In genomic region chr2:118012211-118012610, GRCm38 (mm10) we compare ENCODE assay signal across 25 mouse cellular contexts.
DNase-seq lines count a peak whose midpoint lies in the region; ATAC-seq and TF ChIP-seq lines count a peak whose summit lies in the region.
"Had no signal": no experiment of that assay in that cellular context is flagged by ENCODE, and none has a peak within 500 bp of the region (broad histone marks: within the 10 kb centered on the region; RNA-seq: fewer than 3 reads in every experiment).

No protein-coding gene starts in this region.

- H3K4me3 ChIP-seq in bone marrow, adult 2 months (replicated peaks; ENCODE audit: control insufficient read depth, low read depth, low read length) = no peak overlapping the region
- H3K4me3 ChIP-seq in macrophage (ENCODE audit: inconsistent target) = no peak overlapping the region
- H3K4me3 ChIP-seq in layer of hippocampus, adult 2 months = no peak overlapping the region
- H3K4me3 ChIP-seq in lung, postnatal 0 days (ENCODE audit: low read depth, low read length) = no peak overlapping the region
- H3K4me3 ChIP-seq: forebrain, embryonic 15.5 days; heart, adult 2 months; heart, embryonic 13.5 days; hindbrain, embryonic 13.5 days; limb, embryonic 15.5 days had no signal

- no peaks in the 10 kb centered on the region for H3K36me3 ChIP-seq in macrophage (ENCODE audit: inconsistent target)
- H3K36me3 ChIP-seq in lung, postnatal 0 days (ENCODE audit: insufficient read depth, low read length) = no peaks in the 10 kb centered on the region
- H3K36me3 ChIP-seq: forebrain, embryonic 15.5 days; heart, embryonic 13.5 days; hindbrain, embryonic 13.5 days; limb, embryonic 15.5 days had no signal

- no peak for TF ChIP-seq POLR2A in bone marrow, adult 2 months (IDR thresholded peaks at IDR 0.05; ENCODE audit: borderline replicate concordance, control insufficient read depth, low read depth, low read length)

- no peak for TF ChIP-seq EP300 in lung, postnatal 0 days (IDR thresholded peaks at IDR 0.05)

- TF ChIP-seq CTCF in bone marrow, adult 2 months (IDR thresholded peaks at IDR 0.05; ENCODE audit: control insufficient read depth, insufficient read depth, low read length) = no peak
- no peak for TF ChIP-seq CTCF in layer of hippocampus, adult 2 months (conservative IDR thresholded peaks at IDR 0.05)
- no peak for TF ChIP-seq CTCF in lung, postnatal 0 days (IDR thresholded peaks at IDR 0.05)

- peaks cover 4% of the 10 kb centered on the region for H3K4me1 ChIP-seq in bone marrow, adult 2 months (ENCODE audit: control insufficient read depth, insufficient read depth, low read length)
- peaks cover 5% of the 10 kb centered on the region; the same call in 1 of the 2 replicates for H3K4me1 ChIP-seq in lung, postnatal 0 days (ENCODE audit: insufficient read depth, low read depth, low read length)
- H3K4me1 ChIP-seq: forebrain, embryonic 15.5 days; hindbrain, embryonic 13.5 days; limb, embryonic 15.5 days had no signal

- peak; percentile 25 to 27 for DNase-seq in monocyte, adult 2 months (ENCODE audit: low read depth in 1 of 2, low spot score in 2 of 2)
- no peak for DNase-seq in thymus, postnatal 4 days
- no peak for DNase-seq in layer of hippocampus, adult 2 months (ENCODE audit: low spot score in 2 of 2)
- DNase-seq in lung, postnatal 0 days (ENCODE audit: low spot score) = no peak
- DNase-seq: adrenal gland, adult 8-10 months; cerebellum, adult 2 months; cerebellum, postnatal 36 days; gastrocnemius, postnatal 10 days; heart, postnatal 14 days; kidney, adult 18-20 months; kidney, postnatal 4 days; left cerebral cortex, postnatal 4 days; lung, adult 18-20 months; lung, postnatal 14 days; right cerebral cortex, postnatal 14 days had no signal

- no peak overlapping the region for H3K9ac ChIP-seq in lung, postnatal 0 days (replicated peaks; ENCODE audit: low read depth)
- H3K9ac ChIP-seq: forebrain, embryonic 15.5 days; heart, embryonic 13.5 days; hindbrain, embryonic 13.5 days; limb, embryonic 15.5 days had no signal

- no peak overlapping the region for H3K4me2 ChIP-seq in lung, postnatal 0 days (replicated peaks; ENCODE audit: low read depth, low read length)
- H3K4me2 ChIP-seq: forebrain, embryonic 15.5 days; heart, embryonic 13.5 days; hindbrain, embryonic 13.5 days; limb, embryonic 15.5 days had no signal

- peak overlapping the region; percentile 1; the same call in 1 of the 2 replicates for H3K27ac ChIP-seq in bone marrow, adult 2 months (ENCODE audit: control insufficient read depth, insufficient read depth, low read depth, low read length, poor library complexity)
- H3K27ac ChIP-seq in macrophage = peak overlapping the region; percentile 95
- no peak overlapping the region for H3K27ac ChIP-seq in layer of hippocampus, adult 2 months
- no peak overlapping the region for H3K27ac ChIP-seq in lung, postnatal 0 days (ENCODE audit: low read length)
- H3K27ac ChIP-seq: forebrain, embryonic 15.5 days; heart, adult 2 months; heart, embryonic 13.5 days; hindbrain, embryonic 13.5 days; limb, embryonic 15.5 days had no signal

- H3K79me2 ChIP-seq in macrophage (ENCODE audit: inconsistent target) = no peaks in the 10 kb centered on the region

- ATAC-seq in monocyte, adult 5-6 weeks (replicated peaks; ENCODE audit: insufficient number of reproducible peaks, low FRiP score, low TSS enrichment, poor library complexity, severe bottlenecking) = no peak; the same call in 1 of the 2 replicates
- no peak for ATAC-seq in lung, postnatal 0 days
- ATAC-seq: activated CD4-positive, CD25-positive, alpha-beta regulatory T cell, adult 4 months; forebrain, embryonic 15.5 days; inflammation-experienced regulatory T-cells, adult 6 months had no signal

- H3K9me3 ChIP-seq in lung, postnatal 0 days (ENCODE audit: low read length) = no peaks in the 10 kb centered on the region
- H3K9me3 ChIP-seq: forebrain, embryonic 15.5 days; heart, embryonic 13.5 days; hindbrain, embryonic 13.5 days; limb, embryonic 15.5 days had no signal

- WGBS in bone marrow, adult 2 months = 29% methylated on average over 3 of the region's 3 CpGs
- WGBS in macrophage (ENCODE audit: missing documents) = 21% methylated on average over 3 of the region's 3 CpGs
- WGBS in lung, postnatal 0 days = 77% methylated on average over 3 of the region's 3 CpGs

- H3K27me3 ChIP-seq in lung, postnatal 0 days (replicated peaks; ENCODE audit: insufficient read depth, low read length) = no peaks in the 10 kb centered on the region
- H3K27me3 ChIP-seq: forebrain, embryonic 15.5 days; heart, embryonic 13.5 days; hindbrain, embryonic 13.5 days; limb, embryonic 15.5 days had no signal

Comparison
In these comparisons a context has a peak if more than half of its experiments do, and no peak if none do; other contexts are left out.
1. DNase-seq: peak in monocyte, adult 2 months (2 of 2); none in thymus, postnatal 4 days (single experiment), layer of hippocampus, adult 2 months (0 of 2) and lung, postnatal 0 days (single experiment).
2. H3K27ac ChIP-seq: peak in bone marrow, adult 2 months (single experiment) and macrophage (single experiment); none in layer of hippocampus, adult 2 months (single experiment) and lung, postnatal 0 days (single experiment).